Mouse (Mus musculus): ENCODE measurements at regions not wholly inside any gene's neighbourhood (a gene's known extent, or its start where the extent isn't known, plus 50 kb on each side); places are given as distances from the start of the nearest gene placed in this dataset.
"Not testable (repeated sequence)": the region's sequence is repeated elsewhere in the genome, so short reads cannot be mapped to it uniquely, and the experiment has no call there.

DNA sequence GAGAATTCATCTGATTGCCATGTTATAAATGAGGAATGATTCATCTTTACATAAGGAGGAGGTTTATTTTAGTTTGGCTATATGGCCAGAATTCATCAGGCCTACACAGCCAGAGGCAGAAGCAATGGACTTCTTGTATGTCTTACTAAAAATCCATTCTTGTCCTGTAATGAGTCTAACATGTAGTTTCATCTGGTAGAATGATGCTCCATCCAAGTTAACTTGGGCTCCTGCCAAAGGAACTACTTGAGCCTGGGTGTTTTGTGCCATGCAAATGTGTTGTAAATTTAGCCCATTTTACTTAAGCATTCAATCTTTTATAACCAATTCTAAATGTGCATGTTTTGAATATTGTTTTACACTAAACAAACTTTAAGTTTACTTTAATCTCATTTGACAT, 462.9 kb upstream of the Pom121l12 start:
- DNase-seq (ENCODE audit: low spot score) (no peak), ATAC-seq (replicated peaks; ENCODE audit: low FRiP score) (no peak)
- no peaks in the 10 kb centered on the region for H3K4me1 ChIP-seq (replicated peaks; ENCODE audit: control insufficient read depth, insufficient read depth, low read length)
- H3K27ac ChIP-seq (ENCODE audit: low read depth, low read length), result no peak overlapping the region
- no peak overlapping the region for H3K9ac ChIP-seq (ENCODE audit: low read length)
- H3K4me2 ChIP-seq (ENCODE audit: low read depth, low read length, severe bottlenecking), result no peak overlapping the region
- no peaks in the 10 kb centered on the region for H3K27me3 ChIP-seq (ENCODE audit: control insufficient read depth, insufficient read depth, low read length)
- no peak overlapping the region for H3K4me3 ChIP-seq (ENCODE audit: low read depth, low read length)
- H3K9me3 ChIP-seq (ENCODE audit: control insufficient read depth, low read length), result no peaks in the 10 kb centered on the region
- H3K36me3 ChIP-seq (ENCODE audit: control insufficient read depth, insufficient read depth, low read length), result no peaks in the 10 kb centered on the region

DNA sequence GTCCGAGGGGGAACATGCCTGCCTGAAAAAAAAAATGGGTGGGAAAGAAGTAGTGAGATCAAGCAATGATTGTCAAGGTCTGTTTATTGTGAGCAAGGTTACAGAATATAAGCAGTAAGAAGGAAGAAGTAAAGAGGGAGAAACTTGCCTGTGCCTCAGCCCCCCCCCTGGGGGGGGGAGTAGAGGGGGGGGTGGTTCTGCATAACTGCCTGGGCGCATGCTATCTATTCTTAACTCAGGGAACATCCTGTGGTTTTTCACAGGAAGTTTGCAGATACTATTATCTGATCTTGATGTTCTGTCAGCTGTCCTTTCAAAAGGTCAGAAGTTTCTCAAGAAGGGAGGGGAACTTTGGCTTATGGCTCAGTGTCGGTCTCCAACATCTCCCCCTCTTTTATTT, 456.7 kb upstream of the Pom121l12 start:
- DNase-seq (ENCODE audit: low spot score), result not testable (repeated sequence)

GRCm38 (mm10) chr11:14147639-14148038, 451.4 kb upstream of the Pom121l12 start:
- Histone ChIP-seq H3K4me1 (replicated peaks; ENCODE audit: control insufficient read depth, insufficient read depth, low read length) (no peaks in the 10 kb centered on the region), H3K4me2 (ENCODE audit: low read depth, low read length, severe bottlenecking) (no peak overlapping the region), H3K27me3 (ENCODE audit: control insufficient read depth, insufficient read depth, low read length) (no peaks in the 10 kb centered on the region), H3K36me3 (ENCODE audit: control insufficient read depth, insufficient read depth, low read length) (no peaks in the 10 kb centered on the region), H3K4me3 (ENCODE audit: low read depth, low read length) (no peak overlapping the region), H3K9me3 (ENCODE audit: control insufficient read depth, low read length) (no peaks in the 10 kb centered on the region), H3K9ac (ENCODE audit: low read length) (no peak overlapping the region), H3K27ac (ENCODE audit: low read depth, low read length) (no peak overlapping the region)
- DNase-seq (ENCODE audit: low spot score) (no peak), ATAC-seq (replicated peaks; ENCODE audit: low FRiP score) (no peak)
- 91% methylated on average over 4 of the region's 4 CpGs for WGBS

More for the DNA sequence above, 456.7 kb upstream of the Pom121l12 start:
- not testable (repeated sequence) for ATAC-seq (replicated peaks; ENCODE audit: low FRiP score); H3K4me3 ChIP-seq (ENCODE audit: low read depth, low read length); H3K9ac ChIP-seq (ENCODE audit: low read length); H3K27ac ChIP-seq (ENCODE audit: low read depth, low read length); H3K4me2 ChIP-seq (ENCODE audit: low read depth, low read length, severe bottlenecking); H3K9me3 ChIP-seq (ENCODE audit: control insufficient read depth, low read length); H3K36me3 ChIP-seq (ENCODE audit: control insufficient read depth, insufficient read depth, low read length); H3K27me3 ChIP-seq (ENCODE audit: control insufficient read depth, insufficient read depth, low read length); H3K4me1 ChIP-seq (replicated peaks; ENCODE audit: control insufficient read depth, insufficient read depth, low read length)
- 83% methylated on average over 3 of the region's 3 CpGs for WGBS

DNA sequence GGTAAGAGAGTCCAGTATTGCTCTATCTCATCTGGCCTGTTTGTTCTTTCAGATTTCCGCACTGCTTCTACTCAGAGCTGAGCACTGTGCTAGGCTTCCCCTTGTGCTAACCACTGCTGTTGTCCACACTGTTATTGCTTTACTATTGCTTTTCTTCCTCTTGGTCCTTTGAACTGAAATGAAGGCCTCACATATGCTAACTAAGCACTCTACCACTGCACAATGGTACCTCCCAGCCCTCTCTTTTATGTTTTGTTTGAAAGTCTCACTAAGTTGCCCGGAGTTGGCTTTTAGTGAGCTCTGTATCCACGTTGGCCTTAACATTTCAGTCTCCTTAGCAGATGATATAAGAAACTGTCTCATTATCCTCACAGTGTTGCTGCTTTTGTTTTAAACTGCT, 439.7 kb upstream of the Pom121l12 start:
- ATAC-seq (replicated peaks; ENCODE audit: low FRiP score) (no peak; the same call in 1 of the 2 replicates), DNase-seq (ENCODE audit: low spot score) (no peak)
- 40% methylated on average over 3 of the region's 3 CpGs for WGBS
- no peak overlapping the region for H3K9ac ChIP-seq (ENCODE audit: low read length)
- H3K4me1 ChIP-seq (replicated peaks; ENCODE audit: control insufficient read depth, insufficient read depth, low read length), result no peaks in the 10 kb centered on the region
- no peaks in the 10 kb centered on the region for H3K36me3 ChIP-seq (ENCODE audit: control insufficient read depth, insufficient read depth, low read length)
- no peaks in the 10 kb centered on the region for H3K9me3 ChIP-seq (ENCODE audit: control insufficient read depth, low read length)
- no peak overlapping the region for H3K4me3 ChIP-seq (ENCODE audit: low read depth, low read length)
- H3K27ac ChIP-seq (ENCODE audit: low read depth, low read length), result no peak overlapping the region
- H3K4me2 ChIP-seq (ENCODE audit: low read depth, low read length, severe bottlenecking), result no peak overlapping the region
- no peaks in the 10 kb centered on the region for H3K27me3 ChIP-seq (ENCODE audit: control insufficient read depth, insufficient read depth, low read length)

GRCm38 (mm10) chr11:14169478-14169877, 429.6 kb upstream of the Pom121l12 start:
- Histone ChIP-seq H3K36me3 (ENCODE audit: control insufficient read depth, insufficient read depth, low read length) (no peaks in the 10 kb centered on the region), H3K9me3 (ENCODE audit: control insufficient read depth, low read length) (no peaks in the 10 kb centered on the region; the same call in 1 of the 2 replicates), H3K4me3 (ENCODE audit: low read depth, low read length) (no peak overlapping the region), H3K4me2 (ENCODE audit: low read depth, low read length, severe bottlenecking) (no peak overlapping the region), H3K27ac (ENCODE audit: low read depth, low read length) (no peak overlapping the region), H3K27me3 (ENCODE audit: control insufficient read depth, insufficient read depth, low read length) (no peaks in the 10 kb centered on the region), H3K9ac (ENCODE audit: low read length) (no peak overlapping the region), H3K4me1 (replicated peaks; ENCODE audit: control insufficient read depth, insufficient read depth, low read length) (no peaks in the 10 kb centered on the region)
- DNase-seq (ENCODE audit: low spot score) (no peak), ATAC-seq (replicated peaks; ENCODE audit: low FRiP score) (no peak)
- WGBS, result 78% methylated on average over 6 of the region's 6 CpGs

GRCm38 (mm10) chr11:14174594-14174993, 424.5 kb upstream of the Pom121l12 start:
- no peak overlapping the region for H3K4me2 ChIP-seq (ENCODE audit: low read depth, low read length, severe bottlenecking)
- H3K4me3 ChIP-seq (ENCODE audit: low read depth, low read length), result no peak overlapping the region
- no peaks in the 10 kb centered on the region for H3K4me1 ChIP-seq (replicated peaks; ENCODE audit: control insufficient read depth, insufficient read depth, low read length)
- DNase-seq (ENCODE audit: low spot score) (no peak), ATAC-seq (replicated peaks; ENCODE audit: low FRiP score) (no peak)
- H3K9ac ChIP-seq (ENCODE audit: low read length), result no peak overlapping the region
- no peaks in the 10 kb centered on the region; the same call in 1 of the 2 replicates for H3K9me3 ChIP-seq (ENCODE audit: control insufficient read depth, low read length)
- H3K36me3 ChIP-seq (ENCODE audit: control insufficient read depth, insufficient read depth, low read length), result no peaks in the 10 kb centered on the region
- 76% methylated on average over 2 of the region's 2 CpGs for WGBS
- no peaks in the 10 kb centered on the region for H3K27me3 ChIP-seq (ENCODE audit: control insufficient read depth, insufficient read depth, low read length)
- no peak overlapping the region for H3K27ac ChIP-seq (ENCODE audit: low read depth, low read length)

DNA sequence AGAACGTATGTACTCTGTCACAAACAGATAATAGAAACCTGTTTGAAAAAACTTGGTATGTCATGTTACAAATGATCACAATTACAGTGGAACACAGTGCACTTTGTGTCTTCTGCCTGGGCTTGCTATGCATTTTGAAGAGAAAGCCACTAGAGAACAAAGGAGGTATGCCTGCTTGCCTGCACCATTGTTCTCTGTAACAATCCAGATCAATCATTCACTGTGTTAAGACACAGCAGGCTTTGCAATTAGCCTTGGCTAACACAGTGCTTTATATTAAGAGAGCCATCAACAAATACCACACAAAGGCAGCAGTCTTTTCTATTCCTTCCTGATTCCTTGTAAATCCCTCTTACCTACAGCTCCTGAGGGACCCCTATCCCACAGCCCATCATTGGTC, 417.1 kb upstream of the Pom121l12 start:
- DNase-seq (ENCODE audit: low spot score) (peak; percentile 34), ATAC-seq (replicated peaks; ENCODE audit: low FRiP score) (peak; percentile 91)
- Histone ChIP-seq H3K4me3 (ENCODE audit: low read depth, low read length) (no peak overlapping the region), H3K4me2 (ENCODE audit: low read depth, low read length, severe bottlenecking) (no peak overlapping the region), H3K9me3 (ENCODE audit: control insufficient read depth, low read length) (no peaks in the 10 kb centered on the region), H3K9ac (ENCODE audit: low read length) (no peak overlapping the region), H3K4me1 (replicated peaks; ENCODE audit: control insufficient read depth, insufficient read depth, low read length) (0 out of 2 replicates have a peak, but pooled peaks cover 3% of the 10 kb centered on the region), H3K27ac (ENCODE audit: low read depth, low read length) (no peak overlapping the region), H3K36me3 (ENCODE audit: control insufficient read depth, insufficient read depth, low read length) (no peaks in the 10 kb centered on the region), H3K27me3 (ENCODE audit: control insufficient read depth, insufficient read depth, low read length) (no peaks in the 10 kb centered on the region)
- 8% methylated on average over 1 of the region's 1 CpGs for WGBS

DNA sequence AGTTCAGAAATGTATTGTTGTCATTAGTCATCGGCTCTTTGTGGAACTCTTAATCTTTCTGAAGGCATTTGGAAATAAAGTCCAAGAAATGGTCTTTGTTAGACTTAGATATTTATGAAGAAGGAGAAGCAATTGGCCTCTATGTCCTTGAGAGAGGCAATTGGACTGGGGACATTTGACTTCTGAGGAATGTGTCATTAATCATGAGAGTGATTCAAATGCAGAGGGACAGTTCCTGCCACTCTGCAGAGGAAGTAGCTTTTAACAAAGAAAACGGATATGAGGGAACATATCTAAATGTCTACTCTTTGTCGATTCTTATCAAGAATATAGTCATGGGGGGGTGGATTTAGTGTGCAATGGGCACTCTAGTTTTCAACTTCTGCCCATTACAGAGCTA, 416.6 kb upstream of the Pom121l12 start:
- ATAC-seq (replicated peaks; ENCODE audit: low FRiP score), result no peak

GRCm38 (mm10) chr11:14183258-14183968, 415.7 kb upstream of the Pom121l12 start:
- no peak for ATAC-seq (replicated peaks; ENCODE audit: low FRiP score)
- H3K4me1 ChIP-seq (replicated peaks; ENCODE audit: control insufficient read depth, insufficient read depth, low read length), result 0 out of 2 replicates have a peak, but pooled peaks cover 3% of the 10 kb centered on the region
- DNase-seq (ENCODE audit: low spot score), result no peak
- no peaks in the 10 kb centered on the region for H3K27me3 ChIP-seq (ENCODE audit: control insufficient read depth, insufficient read depth, low read length)
- no peak overlapping the region for H3K4me3 ChIP-seq (ENCODE audit: low read depth, low read length)
- no peak overlapping the region for H3K27ac ChIP-seq (ENCODE audit: low read depth, low read length)
- no peak overlapping the region for H3K9ac ChIP-seq (ENCODE audit: low read length)
- 40% methylated on average over 1 of the region's 1 CpGs for WGBS
- no peaks in the 10 kb centered on the region for H3K9me3 ChIP-seq (ENCODE audit: control insufficient read depth, low read length)
- H3K4me2 ChIP-seq (ENCODE audit: low read depth, low read length, severe bottlenecking), result no peak overlapping the region
- H3K36me3 ChIP-seq (ENCODE audit: control insufficient read depth, insufficient read depth, low read length), result no peaks in the 10 kb centered on the region

More for the DNA sequence above, 416.6 kb upstream of the Pom121l12 start:
- no peak for DNase-seq (ENCODE audit: low spot score)
- Histone ChIP-seq H3K4me1 (replicated peaks; ENCODE audit: control insufficient read depth, insufficient read depth, low read length) (0 out of 2 replicates have a peak, but pooled peaks cover 3% of the 10 kb centered on the region), H3K9ac (ENCODE audit: low read length) (no peak overlapping the region), H3K9me3 (ENCODE audit: control insufficient read depth, low read length) (no peaks in the 10 kb centered on the region), H3K4me2 (ENCODE audit: low read depth, low read length, severe bottlenecking) (no peak overlapping the region), H3K27ac (ENCODE audit: low read depth, low read length) (no peak overlapping the region), H3K27me3 (ENCODE audit: control insufficient read depth, insufficient read depth, low read length) (no peaks in the 10 kb centered on the region), H3K4me3 (ENCODE audit: low read depth, low read length) (no peak overlapping the region), H3K36me3 (ENCODE audit: control insufficient read depth, insufficient read depth, low read length) (no peaks in the 10 kb centered on the region)
- 32% methylated on average over 3 of the region's 3 CpGs for WGBS
